Mouse (Mus musculus) midbrain, embryonic 10.5 days (tissue): ENCODE measurements around the gene 4930404N11Rik. TPM values are rescaled to one million over a fixed set of nuclear protein-coding genes. Genes with fewer than 3 reads are reported as not detected.

Experiments used
- DNase-seq: peaks from one replicate; pipeline ENCODE4 v3.0.0-alpha.2; 2017; ENCODE audit warnings: low spot score
- H3K27ac ChIP-seq: fragments of 300-500 bp; sonication (generic); replicated peaks from 2 replicates; pipeline ENCODE4 v1.5.1; 2016; ENCODE audit warnings: mild to moderate bottlenecking
- H3K27me3 ChIP-seq: fragments of 300-500 bp; sonication (generic); 2 replicates; pipeline ENCODE4 v1.6.1; 2016; ENCODE audit warnings: low read depth, mild to moderate bottlenecking; ENCODE audit not compliant: poor library complexity, severe bottlenecking
- H3K36me3 ChIP-seq: fragments of 300-500 bp; sonication (generic); 2 replicates; pipeline ENCODE4 v1.6.1; 2016; ENCODE audit warnings: mild to moderate bottlenecking, moderate library complexity
- H3K4me1 ChIP-seq: fragments of 300-500 bp; sonication (generic); 2 replicates; pipeline ENCODE4 v1.6.1; 2016
- H3K4me3 ChIP-seq: fragments of 300-500 bp; sonication (generic); 2 replicates; pipeline ENCODE4 v1.5.1; 2016; ENCODE audit warnings: mild to moderate bottlenecking, moderate library complexity
- H3K9me3 ChIP-seq: fragments of 300-500 bp; sonication (generic); replicated peaks from 2 replicates; pipeline ENCODE4 v1.6.1; 2016; ENCODE audit warnings: mild to moderate bottlenecking
- WGBS: fragments of 180-500 bp; shearing (Covaris S2); methylation state at CpG from one replicate; pipeline ENCODE4 v1.1.7; 2016; 5-methylcytosine and 5-hydroxymethylcytosine counted together
- polyA plus RNA-seq: library from polyadenylated mRNA; unstranded; fragments of >200 nt; fragmentation: Nextera tagmentation; extraction: Ambion mirVana; gene quantifications from 2 replicates; pipeline ENCODE4 v1.2.1, GENCODE M21; 2016

The 4930404N11Rik gene
- polyA plus RNA-seq, 1 experiment from 2014 or later = 0.38 TPM

GRCm38 (mm10) chr10:81407539-81408423, 42.2 kb upstream of the 4930404N11Rik start:
- 24% methylated on average over 31 of the region's 31 CpGs for WGBS
- H3K36me3 ChIP-seq = peaks cover 5% of the 10 kb centered on the region; the same call in 1 of the 2 replicates
- peaks cover 86% of the 10 kb centered on the region for H3K4me1 ChIP-seq
- peaks cover 67% of the 10 kb centered on the region for H3K27me3 ChIP-seq
- H3K27ac ChIP-seq = no peak overlapping the region
- H3K9me3 ChIP-seq = no peaks in the 10 kb centered on the region
- no peak for DNase-seq
- H3K4me3 ChIP-seq = peak overlapping the region; percentile 16

GRCm38 (mm10) chr10:81406504-81407440, 41.2 kb upstream of the 4930404N11Rik start:
- H3K36me3 ChIP-seq = peaks cover 5% of the 10 kb centered on the region; the same call in 1 of the 2 replicates
- DNase-seq = no peak
- 23% methylated on average over 24 of the region's 24 CpGs for WGBS
- 0 out of 2 replicates have a peak overlapping the region, but pooled peaks have one; percentile 2 for H3K27ac ChIP-seq
- H3K4me3 ChIP-seq = peak overlapping the region; percentile 16
- no peaks in the 10 kb centered on the region for H3K9me3 ChIP-seq
- H3K27me3 ChIP-seq = peaks cover 77% of the 10 kb centered on the region
- peaks cover 86% of the 10 kb centered on the region for H3K4me1 ChIP-seq

- peaks cover 5% of the 10 kb centered on the region; the same call in 1 of the 2 replicates for H3K36me3 ChIP-seq
- no peak overlapping the region for H3K27ac ChIP-seq
- no peaks in the 10 kb centered on the region for H3K9me3 ChIP-seq
- no peak for DNase-seq
- H3K4me1 ChIP-seq = peaks cover 86% of the 10 kb centered on the region
- H3K27me3 ChIP-seq = peaks cover 88% of the 10 kb centered on the region
- 40% methylated on average over 13 of the region's 13 CpGs for WGBS
- H3K4me3 ChIP-seq = no peak overlapping the region
These were observed 40.1 kb upstream of the 4930404N11Rik start for GRCm38 (mm10) chr10:81405588-81406201.

GRCm38 (mm10) chr10:81404720-81405119, 39.1 kb upstream of the 4930404N11Rik start:
- DNase-seq = no peak
- Histone ChIP-seq H3K9me3 (no peaks in the 10 kb centered on the region), H3K27me3 (peaks cover 98% of the 10 kb centered on the region), H3K27ac (peak overlapping the region; percentile 42; the same call in 1 of the 2 replicates), H3K4me1 (peaks cover 86% of the 10 kb centered on the region), H3K36me3 (peaks cover 13% of the 10 kb centered on the region; the same call in 1 of the 2 replicates), H3K4me3 (no peak overlapping the region)
- WGBS = 56% methylated on average over 18 of the region's 18 CpGs

- no peak for DNase-seq
- H3K36me3 ChIP-seq = peaks cover 13% of the 10 kb centered on the region; the same call in 1 of the 2 replicates
- H3K27ac ChIP-seq = no peak overlapping the region
- H3K9me3 ChIP-seq = no peaks in the 10 kb centered on the region
- H3K27me3 ChIP-seq = peaks cover 100% of the 10 kb centered on the region
- no peak overlapping the region for H3K4me3 ChIP-seq
- WGBS = 12% methylated on average over 9 of the region's 9 CpGs
- H3K4me1 ChIP-seq = peaks cover 85% of the 10 kb centered on the region
These were observed 38.5 kb upstream of the 4930404N11Rik start for GRCm38 (mm10) chr10:81404082-81404481.

- H3K9me3 ChIP-seq = no peaks in the 10 kb centered on the region
- H3K4me1 ChIP-seq = peaks cover 80% of the 10 kb centered on the region
- peak overlapping the region; percentile 90 for H3K27ac ChIP-seq
- DNase-seq = no peak
- peaks cover 13% of the 10 kb centered on the region; the same call in 1 of the 2 replicates for H3K36me3 ChIP-seq
- H3K27me3 ChIP-seq = peaks cover 95% of the 10 kb centered on the region
- 59% methylated on average over 10 of the region's 10 CpGs for WGBS
- peak overlapping the region; percentile 41; the same call in 1 of the 2 replicates for H3K4me3 ChIP-seq
These were observed 37.9 kb upstream of the 4930404N11Rik start for GRCm38 (mm10) chr10:81403511-81403910.

GRCm38 (mm10) chr10:81402227-81402765, 36.7 kb upstream of the 4930404N11Rik start:
- peaks cover 75% of the 10 kb centered on the region for H3K4me1 ChIP-seq
- peak overlapping the region; percentile 41 for H3K4me3 ChIP-seq
- H3K27me3 ChIP-seq = peaks cover 94% of the 10 kb centered on the region
- 26% methylated on average over 7 of the region's 7 CpGs for WGBS
- H3K9me3 ChIP-seq = no peaks in the 10 kb centered on the region
- peak overlapping the region; percentile 90 for H3K27ac ChIP-seq
- H3K36me3 ChIP-seq = peaks cover 13% of the 10 kb centered on the region; the same call in 1 of the 2 replicates
- no peak for DNase-seq

- 11% methylated on average over 17 of the region's 18 CpGs for WGBS
- Histone ChIP-seq H3K27ac (peak overlapping the region; percentile 90), H3K9me3 (no peaks in the 10 kb centered on the region), H3K4me3 (peak overlapping the region; percentile 41), H3K36me3 (peaks cover 13% of the 10 kb centered on the region; the same call in 1 of the 2 replicates), H3K27me3 (peaks cover 93% of the 10 kb centered on the region), H3K4me1 (peaks cover 74% of the 10 kb centered on the region)
- DNase-seq = peak; percentile 77
These were observed 36.1 kb upstream of the 4930404N11Rik start for GRCm38 (mm10) chr10:81401521-81402226.

- H3K27ac ChIP-seq = peak overlapping the region; percentile 90
- H3K36me3 ChIP-seq = peaks cover 13% of the 10 kb centered on the region; the same call in 1 of the 2 replicates
- no peak for DNase-seq
- no peaks in the 10 kb centered on the region for H3K9me3 ChIP-seq
- H3K27me3 ChIP-seq = peaks cover 93% of the 10 kb centered on the region
- H3K4me1 ChIP-seq = peaks cover 74% of the 10 kb centered on the region
- H3K4me3 ChIP-seq = peak overlapping the region; percentile 41; the same call in 1 of the 2 replicates
- 36% methylated on average over 10 of the region's 10 CpGs for WGBS
These were observed 35.5 kb upstream of the 4930404N11Rik start for GRCm38 (mm10) chr10:81401205-81401520.

- DNase-seq = no peak
- WGBS = 39% methylated on average over 22 of the region's 22 CpGs
- Histone ChIP-seq H3K27me3 (peaks cover 87% of the 10 kb centered on the region), H3K4me1 (peaks cover 74% of the 10 kb centered on the region), H3K4me3 (peak overlapping the region; percentile 41; the same call in 1 of the 2 replicates), H3K27ac (peak overlapping the region; percentile 90), H3K36me3 (peaks cover 13% of the 10 kb centered on the region; the same call in 1 of the 2 replicates), H3K9me3 (no peaks in the 10 kb centered on the region)
These were observed 35.0 kb upstream of the 4930404N11Rik start for GRCm38 (mm10) chr10:81400371-81401204.
